Mouse (Mus musculus) liver, embryonic 15.5 days (tissue): Measurements from ENCODE around the gene Ube2cbp. TPM values are rescaled to one million over a fixed set of nuclear protein-coding genes. Genes with fewer than 3 reads are reported as not detected.

ENCODE experiments used
- ATAC-seq: fragments of 200-750 bp; cut with Nextera tagmentation; 2 replicates; pipeline ENCODE4 v1.8.0; 2017; ENCODE audit warnings: moderate number of reproducible peaks, mild to moderate bottlenecking, moderate library complexity; ENCODE audit not compliant: insufficient read depth
- H3K27ac ChIP-seq: fragments of 300-500 bp; sonication (generic); replicated peaks from 2 replicates; pipeline ENCODE4 v1.5.1; 2015; ENCODE audit warnings: mild to moderate bottlenecking, inconsistent platforms
- H3K27me3 ChIP-seq: fragments of 300-500 bp; sonication (generic); 2 replicates; pipeline ENCODE4 v1.6.1; 2015; ENCODE audit warnings: mild to moderate bottlenecking, inconsistent platforms
- H3K36me3 ChIP-seq: fragments of 300-500 bp; sonication (generic); replicated peaks from 2 replicates; pipeline ENCODE4 v1.6.1; 2015; ENCODE audit warnings: moderate library complexity, mild to moderate bottlenecking, inconsistent platforms
- H3K4me1 ChIP-seq: fragments of 300-500 bp; sonication (generic); replicated peaks from 2 replicates; pipeline ENCODE4 v1.6.1; 2015; ENCODE audit warnings: inconsistent platforms
- H3K4me2 ChIP-seq: fragments of 300-500 bp; sonication (generic); 2 replicates; pipeline ENCODE4 v1.6.1; 2015; ENCODE audit warnings: moderate library complexity, mild to moderate bottlenecking, inconsistent platforms
- H3K4me3 ChIP-seq: fragments of 300-500 bp; sonication (generic); replicated peaks from 2 replicates; pipeline ENCODE4 v1.5.1; 2015; ENCODE audit warnings: mild to moderate bottlenecking, inconsistent platforms
- H3K9ac ChIP-seq: fragments of 300-500 bp; sonication (generic); 2 replicates; pipeline ENCODE4 v1.6.1; 2015; ENCODE audit warnings: moderate library complexity, mild to moderate bottlenecking, inconsistent platforms
- H3K9me3 ChIP-seq: fragments of 300-500 bp; sonication (generic); replicated peaks from 2 replicates; pipeline ENCODE4 v1.6.1; 2016; ENCODE audit warnings: inconsistent platforms
- WGBS: fragments of 180-500 bp; shearing (Covaris S2); methylation state at CpG from one replicate; pipeline ENCODE4 v1.1.7; 2015; ENCODE audit warnings: mixed read lengths; ENCODE audit not compliant: insufficient replicate concordance; 5-methylcytosine and 5-hydroxymethylcytosine counted together
- polyA plus RNA-seq: library from polyadenylated mRNA; unstranded; fragments of >200 nt; fragmentation: Nextera tagmentation; extraction: Ambion mirVana; gene quantifications from 2 replicates; pipeline ENCODE4 v1.2.1, GENCODE M21; 2015

Gene Ube2cbp
- polyA plus RNA-seq, 1 experiment from 2014 or later, result 2.3 TPM

- no peak overlapping the region for H3K4me2 ChIP-seq
- no peaks in the 10 kb centered on the region for H3K4me1 ChIP-seq
- ATAC-seq, result no peak
Measured at GRCm38 (mm10) chr9:86319516-86320140, 145.1 kb downstream of the Ube2cbp start.

GRCm38 (mm10) chr9:86315700-86316099, 149.1 kb downstream of the Ube2cbp start:
- Histone ChIP-seq H3K27ac (no peak overlapping the region), H3K36me3 (no peaks in the 10 kb centered on the region), H3K4me1 (no peaks in the 10 kb centered on the region), H3K9ac (no peak overlapping the region), H3K4me3 (no peak overlapping the region), H3K9me3 (no peaks in the 10 kb centered on the region), H3K27me3 (no peaks in the 10 kb centered on the region), H3K4me2 (no peak overlapping the region)
- ATAC-seq, result no peak
- 59% methylated on average over 2 of the region's 2 CpGs for WGBS

More at GRCm38 (mm10) chr9:86319516-86320140, 145.1 kb downstream of the Ube2cbp start:
- Histone ChIP-seq H3K27me3 (no peaks in the 10 kb centered on the region), H3K9me3 (no peaks in the 10 kb centered on the region), H3K36me3 (no peaks in the 10 kb centered on the region), H3K4me3 (no peak overlapping the region), H3K9ac (no peak overlapping the region), H3K27ac (no peak overlapping the region)
- 73% methylated on average over 6 of the region's 6 CpGs for WGBS

GRCm38 (mm10) chr9:86308616-86309015, 156.1 kb downstream of the Ube2cbp start:
- Histone ChIP-seq H3K4me2 (no peak overlapping the region), H3K27ac (no peak overlapping the region), H3K4me1 (no peaks in the 10 kb centered on the region), H3K36me3 (no peaks in the 10 kb centered on the region), H3K9ac (no peak overlapping the region), H3K4me3 (no peak overlapping the region), H3K27me3 (no peaks in the 10 kb centered on the region), H3K9me3 (no peaks in the 10 kb centered on the region)
- no peak for ATAC-seq
- 43% methylated on average over 4 of the region's 4 CpGs for WGBS

GRCm38 (mm10) chr9:86306556-86306955, 158.2 kb downstream of the Ube2cbp start:
- no peak for ATAC-seq
- Histone ChIP-seq H3K9ac (no peak overlapping the region), H3K27me3 (no peaks in the 10 kb centered on the region), H3K27ac (no peak overlapping the region), H3K9me3 (no peaks in the 10 kb centered on the region), H3K36me3 (no peaks in the 10 kb centered on the region), H3K4me1 (no peaks in the 10 kb centered on the region), H3K4me3 (no peak overlapping the region), H3K4me2 (no peak overlapping the region)
- WGBS, result 68% methylated on average over 2 of the region's 2 CpGs

GRCm38 (mm10) chr9:86301407-86301806, 163.3 kb downstream of the Ube2cbp start:
- H3K4me3 ChIP-seq, result no peak overlapping the region
- H3K9ac ChIP-seq, result no peak overlapping the region
- H3K36me3 ChIP-seq, result no peaks in the 10 kb centered on the region
- no peaks in the 10 kb centered on the region for H3K27me3 ChIP-seq
- no peaks in the 10 kb centered on the region for H3K4me1 ChIP-seq
- H3K27ac ChIP-seq, result no peak overlapping the region
- H3K4me2 ChIP-seq, result no peak overlapping the region
- 42% methylated on average over 6 of the region's 6 CpGs for WGBS
- ATAC-seq, result no peak
- no peaks in the 10 kb centered on the region for H3K9me3 ChIP-seq

- H3K36me3 ChIP-seq, result no peaks in the 10 kb centered on the region
- 61% methylated on average over 8 of the region's 8 CpGs for WGBS
- H3K4me1 ChIP-seq, result no peaks in the 10 kb centered on the region
- ATAC-seq, result no peak
- no peak overlapping the region for H3K4me2 ChIP-seq
- no peaks in the 10 kb centered on the region for H3K27me3 ChIP-seq
- H3K4me3 ChIP-seq, result no peak overlapping the region
- no peak overlapping the region for H3K9ac ChIP-seq
- no peak overlapping the region for H3K27ac ChIP-seq
- no peaks in the 10 kb centered on the region for H3K9me3 ChIP-seq
Measured at GRCm38 (mm10) chr9:86298596-86298995, 166.2 kb downstream of the Ube2cbp start.

- no peak overlapping the region for H3K27ac ChIP-seq
- no peaks in the 10 kb centered on the region for H3K4me1 ChIP-seq
- no peak for ATAC-seq
- no peak overlapping the region for H3K4me2 ChIP-seq
- no peak overlapping the region for H3K4me3 ChIP-seq
- no peaks in the 10 kb centered on the region for H3K27me3 ChIP-seq
- H3K9ac ChIP-seq, result no peak overlapping the region
- no peaks in the 10 kb centered on the region for H3K9me3 ChIP-seq
- H3K36me3 ChIP-seq, result no peaks in the 10 kb centered on the region
- 43% methylated on average over 5 of the region's 5 CpGs for WGBS
Measured at GRCm38 (mm10) chr9:86298131-86298530, 166.6 kb downstream of the Ube2cbp start.

GRCm38 (mm10) chr9:86296683-86297638, 167.8 kb downstream of the Ube2cbp start:
- Histone ChIP-seq H3K9ac (no peak overlapping the region), H3K27ac (no peak overlapping the region), H3K4me3 (no peak overlapping the region), H3K9me3 (no peaks in the 10 kb centered on the region), H3K27me3 (no peaks in the 10 kb centered on the region), H3K36me3 (no peaks in the 10 kb centered on the region), H3K4me2 (no peak overlapping the region), H3K4me1 (no peaks in the 10 kb centered on the region)
- ATAC-seq, result no peak
- whole genome bisulfite sequencing, result 71% methylated on average over 8 of the region's 8 CpGs

- Histone ChIP-seq H3K27ac (no peak overlapping the region), H3K4me1 (no peaks in the 10 kb centered on the region), H3K4me2 (no peak overlapping the region), H3K9me3 (no peaks in the 10 kb centered on the region), H3K9ac (no peak overlapping the region), H3K4me3 (no peak overlapping the region), H3K36me3 (no peaks in the 10 kb centered on the region), H3K27me3 (no peaks in the 10 kb centered on the region)
- 45% methylated on average over 3 of the region's 3 CpGs for WGBS
- no peak for ATAC-seq
Measured at GRCm38 (mm10) chr9:86287570-86287954, 177.2 kb downstream of the Ube2cbp start.

- Histone ChIP-seq H3K36me3 (no peaks in the 10 kb centered on the region), H3K27ac (no peak overlapping the region), H3K27me3 (no peaks in the 10 kb centered on the region), H3K4me2 (no peak overlapping the region), H3K9me3 (no peaks in the 10 kb centered on the region), H3K4me1 (no peaks in the 10 kb centered on the region), H3K9ac (no peak overlapping the region), H3K4me3 (no peak overlapping the region)
- no peak for ATAC-seq
- 73% methylated on average over 2 of the region's 2 CpGs for WGBS
Measured at GRCm38 (mm10) chr9:86286830-86287569, 177.8 kb downstream of the Ube2cbp start.

GRCm38 (mm10) chr9:86282555-86282954, 182.2 kb downstream of the Ube2cbp start:
- Histone ChIP-seq H3K36me3 (no peaks in the 10 kb centered on the region), H3K9ac (no peak overlapping the region), H3K9me3 (no peaks in the 10 kb centered on the region), H3K27ac (no peak overlapping the region), H3K4me1 (no peaks in the 10 kb centered on the region), H3K4me2 (no peak overlapping the region), H3K4me3 (no peak overlapping the region), H3K27me3 (no peaks in the 10 kb centered on the region)
- WGBS, result 10% methylated on average over 5 of the region's 5 CpGs
- ATAC-seq, result no peak
